Mouse (Mus musculus) limb, embryonic 14.5 days (tissue): ENCODE data around the gene Fkbp1a. TPM values are rescaled to one million over a fixed set of nuclear protein-coding genes. Genes with fewer than 3 reads are reported as not detected.

Source experiments
- ATAC-seq: fragments of 200-750 bp; cut with Nextera tagmentation; 2 replicates; pipeline ENCODE4 v1.8.0; 2017; ENCODE audit warnings: low read depth, moderate number of reproducible peaks, moderate TSS enrichment; ENCODE audit not compliant: low FRiP score
- DNase-seq: peaks from one replicate; pipeline ENCODE4 v3.0.0-alpha.2; 2015; ENCODE audit warnings: low spot score
- H3K27ac ChIP-seq: fragments of 300-500 bp; sonication (generic); replicated peaks from 2 replicates; pipeline ENCODE4 v1.5.1; 2014; ENCODE audit warnings: low read depth, mild to moderate bottlenecking, low read length, moderate library complexity, mixed read lengths
- H3K27me3 ChIP-seq: fragments of 300-500 bp; sonication (generic); 2 replicates; pipeline ENCODE4 v1.6.1; 2014; ENCODE audit warnings: low read length, mixed read lengths; ENCODE audit not compliant: control insufficient read depth, insufficient read depth
- H3K36me3 ChIP-seq: fragments of 300-500 bp; sonication (generic); 2 replicates; pipeline ENCODE4 v1.6.1; 2014; ENCODE audit warnings: mild to moderate bottlenecking, low read length, moderate library complexity, mixed read lengths; ENCODE audit not compliant: control insufficient read depth, insufficient read depth
- H3K4me1 ChIP-seq: fragments of 300-500 bp; sonication (generic); 2 replicates; pipeline ENCODE4 v1.6.1; 2014; ENCODE audit warnings: antibody characterized with exemption, low read length, mixed read lengths; ENCODE audit not compliant: control insufficient read depth, insufficient read depth
- H3K4me2 ChIP-seq: fragments of 300-500 bp; sonication (generic); replicated peaks from 2 replicates; pipeline ENCODE4 v1.6.1; 2014; ENCODE audit warnings: low read depth, mild to moderate bottlenecking, low read length, moderate library complexity; ENCODE audit not compliant: severe bottlenecking
- H3K4me3 ChIP-seq: fragments of 300-500 bp; sonication (generic); replicated peaks from 2 replicates; pipeline ENCODE4 v1.5.1; 2014; ENCODE audit warnings: low read length
- H3K9ac ChIP-seq: fragments of 300-500 bp; sonication (generic); 2 replicates; pipeline ENCODE4 v1.6.1; 2014; ENCODE audit warnings: mild to moderate bottlenecking, low read depth, low read length, moderate library complexity; ENCODE audit not compliant: severe bottlenecking
- H3K9me3 ChIP-seq: fragments of 300-500 bp; sonication (generic); 2 replicates; pipeline ENCODE4 v1.6.1; 2016; ENCODE audit warnings: low read length; ENCODE audit not compliant: control insufficient read depth
- POLR2A ChIP-seq: fragments of 200-500 bp; IDR thresholded peaks from 2 replicates; pipeline ENCODE4 v1.8.0; 2012; ENCODE audit warnings: inconsistent platforms, mild to moderate bottlenecking, moderate library complexity, borderline replicate concordance; ENCODE audit not compliant: insufficient read depth, insufficient read length; ENCODE audit errors: extremely low read depth
- WGBS: fragments of 180-500 bp; shearing (Covaris S2); extraction: QIAGEN DNeasy Blood & Tissue Kit; methylation state at CpG from one replicate; pipeline ENCODE4 v1.1.7; 2014; 5-methylcytosine and 5-hydroxymethylcytosine counted together
- polyA plus RNA-seq, 2 experiments: library from polyadenylated mRNA; depleted of rRNA in 1 of 2; stranded (reverse) in 1 of 2; unstranded in 1 of 2; fragments of >200 nt; fragmentation: Nextera tagmentation in 1 of 2; extraction: Ambion mirVana in 1 of 2; gene quantifications; 2 replicates each; pipeline versions ENCODE4 v1.2.1 to v1.2.3; 2012 to 2014

Gene Fkbp1a
- polyA plus RNA-seq, 2 experiments, result 213 to 562 TPM

- Histone ChIP-seq H3K36me3 (no peaks in the 10 kb centered on the region), H3K4me2 (no peak overlapping the region), H3K4me1 (no peaks in the 10 kb centered on the region), H3K27me3 (no peaks in the 10 kb centered on the region), H3K27ac (no peak overlapping the region), H3K9ac (no peak overlapping the region), H3K4me3 (no peak overlapping the region), H3K9me3 (no peaks in the 10 kb centered on the region)
- DNase-seq (no peak), ATAC-seq (no peak)
- no peak for TF ChIP-seq POLR2A
- 68% methylated on average over 1 of the region's 1 CpGs for WGBS
Observed at GRCm38 (mm10) chr2:151528066-151528465, 14.2 kb upstream of the Fkbp1a start.

GRCm38 (mm10) chr2:151529169-151529568 lies 13.1 kb upstream of the Fkbp1a start:
- Histone ChIP-seq H3K36me3 (no peaks in the 10 kb centered on the region), H3K4me3 (no peak overlapping the region), H3K4me1 (no peaks in the 10 kb centered on the region), H3K9ac (no peak overlapping the region), H3K27ac (no peak overlapping the region), H3K9me3 (no peaks in the 10 kb centered on the region), H3K4me2 (no peak overlapping the region), H3K27me3 (no peaks in the 10 kb centered on the region)
- no peak for DNase-seq
- ATAC-seq, result no peak
- TF ChIP-seq POLR2A, result no peak

GRCm38 (mm10) chr2:151530378-151531230 lies 11.7 kb upstream of the Fkbp1a start:
- H3K4me1 ChIP-seq, result no peaks in the 10 kb centered on the region
- no peak overlapping the region for H3K27ac ChIP-seq
- ATAC-seq, result no peak
- H3K27me3 ChIP-seq, result no peaks in the 10 kb centered on the region
- H3K9me3 ChIP-seq, result no peaks in the 10 kb centered on the region
- no peak overlapping the region for H3K9ac ChIP-seq
- no peak overlapping the region for H3K4me3 ChIP-seq
- TF ChIP-seq POLR2A, result no peak
- WGBS, result 43% methylated on average over 8 of the region's 8 CpGs
- no peak overlapping the region for H3K4me2 ChIP-seq
- no peaks in the 10 kb centered on the region for H3K36me3 ChIP-seq
- no peak for DNase-seq

- Histone ChIP-seq H3K4me3 (no peak overlapping the region), H3K9me3 (no peaks in the 10 kb centered on the region), H3K4me2 (no peak overlapping the region), H3K27ac (no peak overlapping the region), H3K36me3 (no peaks in the 10 kb centered on the region), H3K27me3 (no peaks in the 10 kb centered on the region), H3K4me1 (no peaks in the 10 kb centered on the region), H3K9ac (no peak overlapping the region)
- WGBS, result 77% methylated on average over 6 of the region's 6 CpGs
- ATAC-seq, result no peak
- no peak for TF ChIP-seq POLR2A
- no peak for DNase-seq
Observed at GRCm38 (mm10) chr2:151533632-151534031, 8.7 kb upstream of the Fkbp1a start.

DNA sequence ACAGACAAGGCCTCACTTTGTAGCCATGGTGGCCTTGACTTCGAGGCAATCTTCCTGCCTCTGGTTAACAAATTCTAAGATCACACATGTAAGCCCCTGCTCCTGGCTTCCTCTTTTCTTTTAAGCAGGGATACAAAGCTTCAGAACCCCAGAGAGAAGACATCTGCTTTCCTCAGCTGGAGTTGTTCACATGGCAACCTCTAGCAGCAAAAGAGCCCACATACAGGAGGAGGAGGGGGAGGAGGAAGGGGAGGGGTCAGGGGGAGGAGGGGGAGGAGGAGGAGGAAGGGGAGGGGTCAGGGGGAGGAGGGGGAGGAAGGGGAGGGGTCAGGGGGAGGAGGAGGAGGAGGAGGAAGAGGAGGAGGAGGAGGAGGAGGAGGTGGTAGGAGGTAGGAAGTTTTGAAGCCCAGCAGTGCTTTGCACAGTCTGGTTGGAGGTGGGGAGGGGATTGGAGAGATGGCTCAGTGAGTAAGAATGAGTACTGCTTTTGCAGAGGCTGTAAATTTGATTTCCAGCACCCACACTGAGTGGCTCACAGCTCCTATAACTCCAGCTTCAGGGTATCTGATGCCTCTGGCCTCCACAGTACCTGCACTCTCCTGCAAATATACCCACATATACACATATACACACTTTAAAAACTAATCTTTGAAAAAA lies 6.2 kb upstream of the Fkbp1a start:
- Histone ChIP-seq H3K9me3 (no peaks in the 10 kb centered on the region), H3K9ac (no peak overlapping the region), H3K4me3 (no peak overlapping the region), H3K27me3 (no peaks in the 10 kb centered on the region), H3K27ac (no peak overlapping the region), H3K4me2 (no peak overlapping the region), H3K4me1 (no peaks in the 10 kb centered on the region), H3K36me3 (no peaks in the 10 kb centered on the region)
- DNase-seq (no peak), ATAC-seq (no peak)
- 84% methylated on average over 1 of the region's 1 CpGs for WGBS
- no peak for TF ChIP-seq POLR2A
